Mouse (Mus musculus) macrophage (primary cell): ENCODE data around the gene Htatip2. TPM values are rescaled to one million over a fixed set of nuclear protein-coding genes. Genes with fewer than 3 reads are reported as not detected.

Experiments
- H3K27ac ChIP-seq: fragments of 350-480 bp; formaldehyde crosslinking; 2 replicates; pipeline ENCODE4 v1.9.0; 2021
- H3K36me3 ChIP-seq: fragments of 350-480 bp; formaldehyde crosslinking; 2 replicates; pipeline ENCODE4 v1.9.0; 2021; ENCODE audit errors: inconsistent target
- H3K4me3 ChIP-seq: fragments of 350-480 bp; formaldehyde crosslinking; 2 replicates; pipeline ENCODE4 v1.9.0; 2021; ENCODE audit errors: inconsistent target
- H3K79me2 ChIP-seq: fragments of 350-480 bp; formaldehyde crosslinking; 2 replicates; pipeline ENCODE4 v1.9.0; 2021; ENCODE audit errors: inconsistent target
- WGBS: methylation state at CpG from one replicate; pipeline ENCODE4 v1.1.7; 2026; ENCODE audit warnings: inconsistent platforms; ENCODE audit not compliant: missing documents; 5-methylcytosine and 5-hydroxymethylcytosine counted together
- polyA plus RNA-seq: library from polyadenylated mRNA; stranded (reverse); fragments of 250-400 nt; gene quantifications from 3 replicates; pipeline ENCODE4 v1.2.4, GENCODE M21; 2018; ENCODE audit warnings: inconsistent platforms

Htatip2 gene
- polyA plus RNA-seq, 1 experiment from 2014 or later = 42.0 TPM

DNA sequence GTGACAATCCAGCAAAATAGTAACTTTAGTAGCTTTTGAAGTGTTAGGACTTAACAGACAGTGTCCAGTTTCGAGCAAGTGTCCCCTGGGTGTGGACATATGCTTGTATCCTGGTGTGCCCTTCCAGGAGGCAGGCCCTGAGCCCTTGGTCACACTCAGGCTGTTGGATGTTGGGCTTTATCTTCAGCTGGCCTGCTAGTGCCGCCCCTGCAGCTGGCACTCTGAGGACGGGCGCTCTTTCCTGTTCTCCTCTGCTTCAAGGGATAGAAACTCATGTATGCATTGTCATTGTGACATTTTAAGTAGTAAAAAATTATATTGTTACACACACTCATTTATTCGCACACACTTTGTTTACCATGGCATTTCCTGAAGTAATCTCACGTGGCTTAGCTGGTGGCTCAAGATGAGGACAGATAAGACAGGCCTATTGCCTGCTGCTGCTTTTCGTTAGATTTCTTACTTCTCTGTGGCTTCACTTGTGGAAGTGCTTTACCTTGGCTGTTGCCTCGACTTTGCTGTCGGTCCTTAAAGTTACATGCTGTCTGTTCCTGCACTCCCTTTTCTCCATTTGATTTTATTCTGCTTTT is 48.3 kb downstream of the Htatip2 start:
- Histone ChIP-seq H3K27ac (no peak overlapping the region), H3K36me3 (peaks cover 12% of the 10 kb centered on the region; the same call in 1 of the 2 replicates), H3K79me2 (no peaks in the 10 kb centered on the region), H3K4me3 (no peak overlapping the region)
- 89% methylated on average over 9 of the region's 9 CpGs for WGBS

GRCm38 (mm10) chr7:49807846-49808622 is 49.1 kb downstream of the Htatip2 start:
- no peak overlapping the region for H3K27ac ChIP-seq
- H3K4me3 ChIP-seq = no peak overlapping the region
- WGBS = 97% methylated on average over 17 of the region's 17 CpGs
- H3K36me3 ChIP-seq = peaks cover 12% of the 10 kb centered on the region; the same call in 1 of the 2 replicates
- H3K79me2 ChIP-seq = no peaks in the 10 kb centered on the region

DNA sequence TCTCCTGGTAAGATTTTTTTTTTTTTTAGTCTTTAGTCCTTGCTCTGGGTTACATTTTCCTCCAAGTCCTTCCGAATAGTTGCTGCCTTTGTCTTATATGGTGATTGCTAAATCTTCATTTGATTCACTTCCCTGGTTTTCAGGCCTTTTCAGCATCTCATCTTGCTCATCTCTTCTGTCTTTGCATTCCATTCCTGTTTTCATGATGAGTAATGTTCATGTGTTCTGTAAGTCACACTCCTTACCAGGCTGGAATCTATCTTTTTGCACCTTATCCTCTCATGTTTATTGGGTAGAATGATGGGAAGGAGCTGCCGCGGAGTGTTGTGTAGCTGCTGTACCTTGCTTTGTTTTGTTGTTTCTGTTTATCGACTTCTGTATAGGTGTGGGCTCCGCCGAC is 50.2 kb downstream of the Htatip2 start:
- H3K79me2 ChIP-seq = no peaks in the 10 kb centered on the region
- H3K27ac ChIP-seq = no peak overlapping the region
- no peak overlapping the region for H3K4me3 ChIP-seq
- peaks cover 12% of the 10 kb centered on the region; the same call in 1 of the 2 replicates for H3K36me3 ChIP-seq
- 98% methylated on average over 6 of the region's 6 CpGs for WGBS

DNA sequence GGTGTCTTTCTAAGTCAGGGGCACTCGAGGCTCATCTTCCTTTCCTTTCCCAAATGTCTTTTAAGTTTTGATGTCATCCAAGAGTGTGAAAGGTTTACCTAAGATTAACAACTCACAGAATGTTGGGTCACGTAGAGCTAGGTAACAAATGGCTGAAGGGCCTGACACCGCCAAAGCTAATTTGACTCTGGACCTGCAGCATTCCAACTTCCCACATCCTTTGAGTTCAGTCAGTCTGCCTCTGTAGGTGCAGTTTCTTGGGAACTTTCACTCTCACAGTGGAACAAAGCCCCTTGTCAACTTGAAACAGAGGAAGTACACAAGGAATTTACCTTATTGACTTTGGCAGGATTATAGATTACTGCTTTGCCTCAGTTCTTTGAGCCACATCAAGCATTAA is 50.6 kb downstream of the Htatip2 start:
- Histone ChIP-seq H3K79me2 (no peaks in the 10 kb centered on the region), H3K36me3 (peaks cover 12% of the 10 kb centered on the region; the same call in 1 of the 2 replicates), H3K27ac (no peak overlapping the region), H3K4me3 (no peak overlapping the region)
- 89% methylated on average over 3 of the region's 3 CpGs for WGBS

- no peak overlapping the region for H3K4me3 ChIP-seq
- WGBS = 75% methylated on average over 4 of the region's 4 CpGs
- peaks cover 12% of the 10 kb centered on the region; the same call in 1 of the 2 replicates for H3K36me3 ChIP-seq
- H3K79me2 ChIP-seq = no peaks in the 10 kb centered on the region
- H3K27ac ChIP-seq = no peak overlapping the region
Measured at GRCm38 (mm10) chr7:49811346-49811745, 52.4 kb downstream of the Htatip2 start.

GRCm38 (mm10) chr7:49819393-49819792 is 60.5 kb downstream of the Htatip2 start:
- H3K36me3 ChIP-seq = no peaks in the 10 kb centered on the region; the same call in 1 of the 2 replicates
- H3K79me2 ChIP-seq = no peaks in the 10 kb centered on the region
- 94% methylated on average over 4 of the region's 4 CpGs for WGBS
- H3K4me3 ChIP-seq = no peak overlapping the region
- no peak overlapping the region for H3K27ac ChIP-seq

GRCm38 (mm10) chr7:49821370-49821769 is 62.5 kb downstream of the Htatip2 start:
- Histone ChIP-seq H3K36me3 (no peaks in the 10 kb centered on the region; the same call in 1 of the 2 replicates), H3K4me3 (no peak overlapping the region), H3K79me2 (no peaks in the 10 kb centered on the region), H3K27ac (no peak overlapping the region)
- WGBS = 79% methylated on average over 1 of the region's 1 CpGs

DNA sequence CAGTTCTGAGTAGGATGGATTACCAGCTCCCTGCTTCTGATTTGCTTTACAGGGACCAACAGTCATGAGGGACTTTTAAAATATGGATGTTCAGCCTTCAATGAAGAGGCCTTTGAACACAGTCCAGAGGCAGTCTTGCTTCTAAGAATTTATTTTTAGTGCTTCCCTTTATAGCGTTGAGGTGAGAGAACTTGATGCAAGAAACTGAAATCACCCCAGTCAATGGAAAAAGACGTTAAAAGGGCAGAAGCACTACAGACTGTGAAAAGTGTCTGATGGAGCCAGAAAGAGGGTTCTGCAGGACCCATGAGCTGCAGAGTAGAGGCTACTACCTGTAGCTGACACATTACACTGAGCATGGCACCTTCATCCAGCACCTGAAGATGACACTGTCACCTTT is 63.1 kb downstream of the Htatip2 start:
- Histone ChIP-seq H3K79me2 (no peaks in the 10 kb centered on the region), H3K4me3 (no peak overlapping the region), H3K27ac (no peak overlapping the region), H3K36me3 (no peaks in the 10 kb centered on the region; the same call in 1 of the 2 replicates)
- 64% methylated on average over 2 of the region's 2 CpGs for WGBS

Other genes with a start within 250 kb of the Htatip2 start
- not detected in 3 replicates for gene Dbx1, start 122.3 kb upstream of the Htatip2 start, polyA plus RNA-seq
- gene Prmt3, start 19.2 kb downstream of the Htatip2 start, polyA plus RNA-seq = 9.4 to 32.8 TPM (median 9.9 TPM) in 3 replicates
- not detected in 3 replicates for gene Slc6a5, start 151.0 kb downstream of the Htatip2 start, polyA plus RNA-seq
- not detected in 3 replicates for gene Nell1, start 215.7 kb downstream of the Htatip2 start, polyA plus RNA-seq